Mouse (Mus musculus) testis, adult 10 weeks (tissue): ENCODE data around the gene Nufip2. TPM values are rescaled to one million over a fixed set of nuclear protein-coding genes. Genes with fewer than 3 reads are reported as not detected.

ENCODE experiments used
- polyA plus RNA-seq: library from polyadenylated mRNA; stranded (reverse); fragments of 350-450 nt; fragmentation: Illumina TruSeq; extraction: RNeasy Lipid Tissue Mini Kit (QIAGEN cat#74804); gene quantifications from one replicate; pipeline ENCODE4 v1.2.3, GENCODE M21; 2014; ENCODE audit warnings: low read depth, low replicate concordance

The Nufip2 gene
- 115 TPM for polyA plus RNA-seq

GRCm38 (mm10) chr11:77685383-77686265 lies at the start of gene Nufip2:
TSS of gene Nufip2 (plus strand) at chr11:77686155.

GRCm38 (mm10) chr11:77725183-77725582 lies 39.2 kb downstream of the Nufip2 start, which contains the start of gene Cryba1:
TSS of gene Cryba1 (minus strand) at chr11:77725283.

GRCm38 (mm10) chr11:77762783-77763672 lies 77.1 kb downstream of the Nufip2 start, which contains the start of gene Myo18a:
TSS of gene Myo18a (plus strand) at chr11:77763246.

GRCm38 (mm10) chr11:77787707-77788106 lies 101.8 kb downstream of the Nufip2 start, which contains the start of gene Gm10277:
TSS of gene Gm10277 (minus strand) at chr11:77787747.

Other genes starting within 250 kb of the Nufip2 start
- 0.15 TPM for gene Coro6, start 223.7 kb upstream of the Nufip2 start, polyA plus RNA-seq
- not detected for gene Ankrd13b, start 196.5 kb upstream of the Nufip2 start, polyA plus RNA-seq
- 9.9 TPM for gene Git1, start 192.6 kb upstream of the Nufip2 start, polyA plus RNA-seq
- 0.07 TPM for gene Abhd15, start 171.0 kb upstream of the Nufip2 start, polyA plus RNA-seq
- not detected for gene Trp53i13, start 170.2 kb upstream of the Nufip2 start, polyA plus RNA-seq
- gene Gm10392, start 167.0 kb upstream of the Nufip2 start, polyA plus RNA-seq = not detected
- gene Taok1, start 78.3 kb upstream of the Nufip2 start, polyA plus RNA-seq = 43.1 TPM
- not detected for gene Cryba1, start 39.1 kb downstream of the Nufip2 start, polyA plus RNA-seq
- gene Myo18a, start 77.1 kb downstream of the Nufip2 start, polyA plus RNA-seq = 1.5 TPM
- gene Gm10277, start 101.6 kb downstream of the Nufip2 start, polyA plus RNA-seq = not detected
- 0.46 TPM for gene Pipox, start 207.9 kb downstream of the Nufip2 start, polyA plus RNA-seq
- gene Sez6, start 244.6 kb downstream of the Nufip2 start, polyA plus RNA-seq = 0.08 TPM